Mouse (Mus musculus): ENCODE measurements around the gene Snrpn.
A peak's percentile ranks its signal among the peaks of the same experiment; 100 is the strongest.
"Not testable (repeated sequence)": the region's sequence is repeated elsewhere in the genome, so short reads cannot be mapped to it uniquely, and the experiment has no call there.

The Snrpn gene

GRCm38 (mm10) chr7:60139742-60140480, at the start of gene Snrpn:
TSS of gene Snrpn (minus strand) at chr7:60140219.
- DNase-seq: peak; percentile 5

GRCm38 (mm10) chr7:60170250-60171185, 30.5 kb upstream of the Snrpn start:
- peak; percentile 68 for DNase-seq

- DNase-seq: no peak
Observed at GRCm38 (mm10) chr7:60125332-60125731, 14.7 kb downstream of the Snrpn start.

- not testable (repeated sequence) for DNase-seq
Observed at GRCm38 (mm10) chr7:60123086-60123624, 16.9 kb downstream of the Snrpn start.

- DNase-seq: no peak
Observed at GRCm38 (mm10) chr7:60122434-60123085, 17.5 kb downstream of the Snrpn start.

GRCm38 (mm10) chr7:60097154-60097859, 42.7 kb downstream of the Snrpn start:
- no peak for DNase-seq

GRCm38 (mm10) chr7:60076301-60076700, 63.7 kb downstream of the Snrpn start:
- DNase-seq: no peak

GRCm38 (mm10) chr7:60047481-60048201, 92.4 kb downstream of the Snrpn start:
- peak; percentile 80 for DNase-seq

GRCm38 (mm10) chr7:60013186-60013585, 126.8 kb downstream of the Snrpn start:
- DNase-seq: no peak

- DNase-seq: no peak
Observed at GRCm38 (mm10) chr7:60007727-60008360, 132.2 kb downstream of the Snrpn start.

GRCm38 (mm10) chr7:60006262-60006661, 133.8 kb downstream of the Snrpn start:
- no peak for DNase-seq

GRCm38 (mm10) chr7:60004606-60005330, 135.3 kb downstream of the Snrpn start, which contains the start of the genes Snurf and Gm38393:
TSS of gene Snurf (minus strand) at chr7:60005049.
TSS of gene Gm38393 (minus strand) at chr7:60005064.
- DNase-seq: peak; percentile 93

- peak; percentile 71 for DNase-seq
Observed at GRCm38 (mm10) chr7:60003921-60004605, 136.0 kb downstream of the Snrpn start.

GRCm38 (mm10) chr7:60003006-60003865, 136.8 kb downstream of the Snrpn start:
- DNase-seq: peak; percentile 67

GRCm38 (mm10) chr7:59978646-59979045, 161.4 kb downstream of the Snrpn start:
- no peak for DNase-seq

All from cerebellum, adult 9-11 months (tissue).